Mouse (Mus musculus) inflammation-experienced regulatory T-cells (primary cell): Measurements from ENCODE around the gene Gm20807. TPM values are rescaled to one million over a fixed set of nuclear protein-coding genes. Genes with fewer than 3 reads are reported as not detected.

Experiments
- polyA plus RNA-seq, 2 experiments: library from polyadenylated mRNA; unstranded; fragments of 100-300 nt; shearing (Covaris generic); gene quantifications; one replicate each; pipeline ENCODE4 v1.2.1; 2017

The Gm20807 gene
- not detected for polyA plus RNA-seq

GRCm38 (mm10) chrY:13042591-13042990 is at the start of gene Gm20807:
Gm20807 (plus strand) TSS chrY:13042891.

Other genes starting within 250 kb of the Gm20807 start
- not detected for gene Gm21891, start 90.6 kb downstream of the Gm20807 start, polyA plus RNA-seq
- gene Gm21425, start 119.1 kb downstream of the Gm20807 start, polyA plus RNA-seq: not detected
- gene Gm21828, start 181.0 kb downstream of the Gm20807 start, polyA plus RNA-seq: not detected
- gene Gm21440, start 209.5 kb downstream of the Gm20807 start, polyA plus RNA-seq: not detected
- gene Gm21454, start 209.6 kb downstream of the Gm20807 start, polyA plus RNA-seq: not detected